Mouse (Mus musculus): ENCODE results near the gene Gm5591.
"Not testable (repeated sequence)": the region's sequence is repeated elsewhere in the genome, so short reads cannot be mapped to it uniquely, and the experiment has no call there.

Gene Gm5591

DNA sequence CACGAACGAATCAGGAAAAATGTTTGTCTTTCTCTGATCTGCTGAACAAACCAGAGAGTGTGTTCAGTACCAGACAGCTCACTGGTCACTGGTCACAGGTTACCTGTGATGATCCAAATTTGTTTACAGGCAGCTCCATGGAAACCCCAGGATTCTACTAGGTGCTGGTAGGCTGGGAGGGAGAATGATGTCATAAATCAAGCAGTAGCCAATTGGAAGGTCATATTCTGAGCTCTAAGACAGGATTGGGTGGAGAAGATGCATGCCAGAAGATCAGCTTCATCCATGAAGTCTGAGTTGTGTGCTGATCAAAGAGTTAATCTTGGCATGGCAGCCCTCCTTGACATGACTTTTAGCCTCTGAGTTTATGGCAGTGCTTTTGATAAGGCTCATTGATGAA lies at the start of gene Gm5591:
Gm5591 (minus strand) TSS at position 101 of the 400 bp plus-strand sequence.
- DNase-seq (ENCODE audit: low spot score in 2 of 2): not testable (repeated sequence)

DNA sequence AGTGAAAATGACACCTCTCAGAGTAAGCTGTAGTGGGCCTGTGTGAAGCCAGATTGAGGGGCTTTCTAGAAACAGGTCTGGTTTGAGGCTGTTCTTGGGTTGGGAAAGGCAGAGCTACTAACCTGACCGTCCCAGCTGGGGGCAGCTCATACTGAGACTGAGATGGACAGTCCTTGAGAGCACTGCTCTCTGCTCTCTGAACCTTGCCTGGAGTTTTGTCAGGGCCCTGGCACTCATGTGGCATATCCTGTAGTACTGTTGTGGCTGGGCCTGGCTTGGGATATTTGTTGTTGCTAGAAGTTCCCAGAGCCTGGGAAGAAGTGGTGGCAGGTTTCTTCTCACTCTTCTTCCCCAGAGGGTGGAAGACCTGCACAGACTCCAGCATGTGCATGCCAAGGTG lies 39.5 kb downstream of the Gm5591 start:
- DNase-seq (ENCODE audit: low spot score in 2 of 2): not testable (repeated sequence)
